Mouse (Mus musculus): ENCODE measurements around the gene Mamstr. TPM values are rescaled to one million over a fixed set of nuclear protein-coding genes. Genes with fewer than 3 reads are reported as not detected.
A peak's percentile ranks its signal among the peaks of the same experiment; 100 is the strongest.
"Not testable (repeated sequence)": the region's sequence is repeated elsewhere in the genome, so short reads cannot be mapped to it uniquely, and the experiment has no call there.

The Mamstr gene
- polyA plus RNA-seq, 1 experiment = 7.1 TPM

DNA sequence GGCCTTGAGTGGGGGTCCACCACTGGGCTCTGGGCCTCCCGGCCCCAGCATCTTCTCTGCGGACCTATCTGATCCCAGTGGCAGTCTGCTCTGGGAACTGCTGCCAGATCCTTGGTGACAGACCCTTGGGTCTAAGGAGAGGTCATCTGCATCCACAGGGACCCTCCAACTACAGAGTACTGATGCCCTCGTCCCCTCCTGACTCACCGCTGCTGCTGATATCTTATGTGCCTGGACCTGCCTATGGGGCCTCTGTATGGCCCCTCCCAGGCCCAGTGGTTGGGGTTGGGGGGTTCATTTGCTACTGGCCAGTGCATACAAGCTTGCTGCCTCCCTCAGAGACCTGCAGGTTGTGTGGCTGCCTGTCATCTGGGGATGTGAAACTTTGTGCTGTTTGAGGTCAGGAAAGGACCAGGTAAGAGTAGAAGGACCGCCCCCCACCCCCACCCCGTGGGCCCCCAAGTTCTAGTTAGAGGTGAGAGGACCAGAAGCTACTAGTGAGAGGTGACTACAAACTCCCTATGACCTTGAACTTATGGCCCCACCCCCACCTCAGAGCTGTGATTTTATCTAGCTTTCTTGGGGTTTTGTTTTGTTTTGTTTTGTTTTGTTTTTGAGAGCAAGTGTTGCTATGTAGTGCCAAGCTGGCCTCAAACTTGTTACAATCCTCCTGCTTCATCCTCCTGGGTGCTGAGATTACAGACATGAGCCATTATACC is 5.3 kb downstream of the Mamstr start:
- 66% methylated on average over 6 of the region's 6 CpGs for WGBS
- Histone ChIP-seq H3K27me3 (ENCODE audit: control insufficient read depth, insufficient read depth, low read length) (no peaks in the 10 kb centered on the region), H3K27ac (ENCODE audit: insufficient read depth, low read length) (peak overlapping the region; percentile 32), H3K4me1 (ENCODE audit: control insufficient read depth, insufficient read depth, low read length) (peaks cover 22% of the 10 kb centered on the region), H3K4me3 (replicated peaks; ENCODE audit: insufficient read depth, low read depth, low read length) (peak overlapping the region; percentile 54)
- DNase-seq = no peak
- TF ChIP-seq CTCF (IDR thresholded peaks at IDR 0.05; ENCODE audit: borderline replicate concordance, insufficient read depth, low read depth, low read length) (no peak), POLR2A (IDR thresholded peaks at IDR 0.05; ENCODE audit: borderline replicate concordance, insufficient read depth, low read length) (no peak)

DNA sequence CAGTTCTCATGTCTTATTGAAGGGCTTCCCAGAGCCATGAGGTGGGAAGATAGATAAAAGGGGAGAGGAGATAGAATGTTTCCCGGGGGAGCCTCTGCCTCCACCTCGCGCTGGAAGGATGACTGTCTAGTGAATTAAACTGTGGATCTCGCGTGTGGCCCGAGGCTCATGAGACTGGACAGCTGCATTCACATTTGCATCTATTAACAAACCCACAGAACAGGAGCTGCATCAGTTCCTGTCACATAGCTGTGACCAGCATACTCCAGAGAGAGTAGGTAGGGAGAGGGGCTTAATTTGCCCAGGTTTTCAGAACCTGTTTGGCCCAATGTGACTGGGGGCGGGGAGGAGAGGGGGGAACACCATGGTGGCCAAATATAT is 5.8 kb downstream of the Mamstr start:
- H3K4me1 ChIP-seq (ENCODE audit: control insufficient read depth, insufficient read depth, low read length) = peaks cover 21% of the 10 kb centered on the region
- no peaks in the 10 kb centered on the region for H3K27me3 ChIP-seq (ENCODE audit: control insufficient read depth, insufficient read depth, low read length)
- 83% methylated on average over 7 of the region's 7 CpGs for WGBS
- no peak for DNase-seq
- TF ChIP-seq CTCF (IDR thresholded peaks at IDR 0.05; ENCODE audit: borderline replicate concordance, insufficient read depth, low read depth, low read length) (no peak), POLR2A (IDR thresholded peaks at IDR 0.05; ENCODE audit: borderline replicate concordance, insufficient read depth, low read length) (no peak)
- H3K27ac ChIP-seq (ENCODE audit: insufficient read depth, low read length) = no peak overlapping the region
- no peak overlapping the region for H3K4me3 ChIP-seq (replicated peaks; ENCODE audit: insufficient read depth, low read depth, low read length)

DNA sequence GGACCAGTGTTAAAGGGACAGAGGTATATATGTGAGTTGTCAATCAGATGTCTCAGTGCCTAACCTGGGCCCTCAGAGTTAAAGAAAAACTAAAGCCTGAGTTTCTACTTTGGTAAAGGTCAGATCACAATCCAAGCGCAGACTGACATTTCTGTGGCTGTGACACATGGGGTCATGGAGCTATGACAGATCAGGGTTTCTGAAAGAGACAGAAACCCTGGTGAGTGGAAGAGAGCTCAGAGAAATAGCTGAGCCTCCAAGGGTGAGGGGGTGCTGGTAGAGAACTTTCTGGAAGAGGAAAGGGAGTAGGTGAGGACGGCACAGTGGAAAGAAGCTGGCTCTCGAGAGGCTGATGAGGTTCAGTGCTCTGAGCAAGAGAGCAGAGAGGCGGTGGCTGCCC is 6.9 kb downstream of the Mamstr start:
- H3K27me3 ChIP-seq (ENCODE audit: control insufficient read depth, insufficient read depth, low read length) = no peaks in the 10 kb centered on the region
- peaks cover 10% of the 10 kb centered on the region for H3K4me1 ChIP-seq (ENCODE audit: control insufficient read depth, insufficient read depth, low read length)
- WGBS = 66% methylated on average over 4 of the region's 4 CpGs
- no peak for TF ChIP-seq POLR2A (IDR thresholded peaks at IDR 0.05; ENCODE audit: borderline replicate concordance, insufficient read depth, low read length)
- no peak for TF ChIP-seq CTCF (IDR thresholded peaks at IDR 0.05; ENCODE audit: borderline replicate concordance, insufficient read depth, low read depth, low read length)
- H3K4me3 ChIP-seq (replicated peaks; ENCODE audit: insufficient read depth, low read depth, low read length) = no peak overlapping the region
- no peak overlapping the region for H3K27ac ChIP-seq (ENCODE audit: insufficient read depth, low read length)
- DNase-seq = no peak

DNA sequence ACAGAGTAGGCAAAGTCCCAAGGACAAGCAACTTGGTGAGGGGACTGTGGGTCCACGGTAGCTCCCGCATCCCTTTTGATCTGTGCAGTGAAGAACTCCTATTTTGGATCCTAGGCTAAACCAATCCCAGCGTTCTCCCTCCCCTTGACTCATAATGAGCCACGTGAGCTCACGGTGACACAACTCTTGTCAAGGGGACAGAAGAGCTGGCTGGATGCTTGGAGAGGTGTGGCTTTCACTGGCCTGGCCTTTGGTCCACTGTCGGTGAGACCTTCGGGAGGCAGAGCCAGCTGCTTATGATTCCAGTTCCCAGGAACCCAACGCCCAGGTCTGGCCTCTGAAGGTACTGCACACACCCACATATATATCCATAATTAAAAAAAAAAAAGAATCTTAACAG is 9.6 kb downstream of the Mamstr start:
- DNase-seq = no peak
- H3K4me3 ChIP-seq (replicated peaks; ENCODE audit: insufficient read depth, low read depth, low read length) = no peak overlapping the region
- WGBS = 69% methylated on average over 8 of the region's 8 CpGs
- TF ChIP-seq CTCF (IDR thresholded peaks at IDR 0.05; ENCODE audit: borderline replicate concordance, insufficient read depth, low read depth, low read length) (no peak), POLR2A (IDR thresholded peaks at IDR 0.05; ENCODE audit: borderline replicate concordance, insufficient read depth, low read length) (no peak)
- H3K27ac ChIP-seq (ENCODE audit: insufficient read depth, low read length) = no peak overlapping the region
- no peaks in the 10 kb centered on the region for H3K27me3 ChIP-seq (ENCODE audit: control insufficient read depth, insufficient read depth, low read length)
- H3K4me1 ChIP-seq (ENCODE audit: control insufficient read depth, insufficient read depth, low read length) = no peaks in the 10 kb centered on the region; the same call in 1 of the 2 replicates

DNA sequence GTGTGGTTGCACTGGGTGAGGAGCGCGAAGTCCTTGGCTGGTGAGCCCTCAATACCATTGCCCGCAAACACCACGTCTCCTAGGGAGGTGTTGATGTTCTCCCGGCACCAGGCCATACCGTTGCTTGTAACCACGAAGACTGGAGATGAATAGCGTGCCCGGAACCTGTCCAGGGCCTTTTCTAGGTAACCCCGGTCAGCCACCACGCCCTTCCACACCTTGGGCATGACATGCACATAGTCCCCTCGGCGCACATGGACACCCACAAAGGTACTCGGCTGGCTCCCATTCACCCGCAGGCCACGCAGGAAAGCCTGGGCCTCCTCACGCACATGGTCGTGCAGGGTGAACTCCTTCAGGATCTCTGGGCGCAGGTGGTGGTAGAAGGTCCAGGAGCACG is 10.7 kb downstream of the Mamstr start:
- H3K27me3 ChIP-seq (ENCODE audit: control insufficient read depth, insufficient read depth, low read length); H3K4me1 ChIP-seq (ENCODE audit: control insufficient read depth, insufficient read depth, low read length); H3K4me3 ChIP-seq (replicated peaks; ENCODE audit: insufficient read depth, low read depth, low read length); H3K27ac ChIP-seq (ENCODE audit: insufficient read depth, low read length); DNase-seq: not testable (repeated sequence)
- WGBS = 93% methylated on average over 20 of the region's 20 CpGs

DNA sequence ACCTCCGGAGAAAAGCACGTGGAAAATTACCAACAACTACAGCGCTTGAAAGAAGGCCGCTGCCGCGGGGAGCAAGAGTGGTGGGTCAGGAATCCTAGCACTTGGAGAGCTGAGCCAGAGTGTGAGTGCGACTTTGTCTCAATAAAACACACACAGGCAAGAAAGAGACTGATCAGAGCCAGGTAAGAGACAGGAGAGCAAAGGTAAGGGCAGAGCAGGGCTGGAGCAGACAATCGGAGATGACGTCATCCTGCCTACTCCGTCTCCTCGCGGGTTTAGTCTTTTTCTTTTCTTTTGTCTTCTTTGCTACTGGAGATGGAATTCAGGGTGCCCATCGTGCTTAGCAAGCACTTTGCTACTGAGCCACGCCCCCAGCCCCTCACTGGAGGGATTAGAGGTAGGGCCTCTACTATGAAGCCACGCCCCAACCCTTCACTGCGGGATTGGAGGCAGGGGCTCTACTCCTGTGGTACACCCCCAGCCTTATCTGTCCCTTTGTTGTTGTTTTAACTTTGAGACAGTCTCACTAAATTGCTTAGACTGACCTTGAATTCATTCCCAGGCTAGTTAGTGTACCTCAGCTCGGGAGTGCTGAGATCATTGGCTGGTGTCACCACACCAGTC is 14.8 kb downstream of the Mamstr start:
- no peak overlapping the region for H3K4me3 ChIP-seq (replicated peaks; ENCODE audit: insufficient read depth, low read depth, low read length)
- no peak overlapping the region for H3K27ac ChIP-seq (ENCODE audit: insufficient read depth, low read length)
- 45% methylated on average over 17 of the region's 17 CpGs for WGBS
- DNase-seq = no peak
- TF ChIP-seq POLR2A (IDR thresholded peaks at IDR 0.05; ENCODE audit: borderline replicate concordance, insufficient read depth, low read length) (no peak), CTCF (IDR thresholded peaks at IDR 0.05; ENCODE audit: borderline replicate concordance, insufficient read depth, low read depth, low read length) (no peak)
- no peaks in the 10 kb centered on the region for H3K4me1 ChIP-seq (ENCODE audit: control insufficient read depth, insufficient read depth, low read length)
- H3K27me3 ChIP-seq (ENCODE audit: control insufficient read depth, insufficient read depth, low read length) = no peaks in the 10 kb centered on the region

DNA sequence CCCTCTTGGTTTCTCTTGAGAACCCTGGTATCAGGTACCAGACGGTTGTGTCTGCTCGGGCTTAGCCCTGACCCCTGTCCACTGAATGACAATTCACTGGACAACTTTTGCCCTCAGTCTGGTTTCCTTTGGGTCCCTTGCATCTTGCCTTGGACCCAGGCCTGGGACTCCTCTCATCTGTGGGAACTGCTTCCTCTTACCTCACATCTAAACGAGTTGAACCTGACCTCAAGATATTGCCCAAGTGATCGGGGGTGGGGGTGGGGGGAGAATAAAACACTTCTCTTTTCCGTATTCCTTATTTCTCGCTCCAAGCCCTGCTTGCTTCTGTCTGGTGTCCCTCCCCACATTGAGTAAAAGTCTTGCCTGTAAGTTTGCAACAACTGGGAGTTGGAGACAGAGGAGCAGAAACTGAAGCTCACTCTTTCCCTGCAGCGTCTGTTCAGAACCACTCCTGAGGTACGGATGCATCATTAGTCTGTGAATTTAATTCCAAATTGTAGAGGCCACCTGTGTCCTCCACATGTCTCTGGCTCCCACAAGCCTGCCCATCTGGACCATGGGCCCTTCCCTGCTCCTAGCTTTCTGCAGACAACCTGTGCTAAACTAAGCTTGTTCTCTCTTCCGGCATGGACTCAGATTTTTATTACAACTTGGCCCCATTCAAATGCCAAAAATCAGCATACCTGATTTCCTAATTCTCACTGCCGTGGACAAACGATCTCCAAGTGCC is 21.1 kb downstream of the Mamstr start:
- Histone ChIP-seq H3K4me3 (replicated peaks; ENCODE audit: insufficient read depth, low read depth, low read length) (no peak overlapping the region), H3K4me1 (ENCODE audit: control insufficient read depth, insufficient read depth, low read length) (peaks cover 11% of the 10 kb centered on the region), H3K27ac (ENCODE audit: insufficient read depth, low read length) (0 out of 2 replicates have a peak overlapping the region, but pooled peaks have one; percentile 23), H3K27me3 (ENCODE audit: control insufficient read depth, insufficient read depth, low read length) (no peaks in the 10 kb centered on the region)
- peak in 1 of 2 experiments; percentile 53 for DNase-seq
- WGBS = 49% methylated on average over 11 of the region's 11 CpGs
- TF ChIP-seq CTCF (IDR thresholded peaks at IDR 0.05; ENCODE audit: borderline replicate concordance, insufficient read depth, low read depth, low read length) (no peak), POLR2A (IDR thresholded peaks at IDR 0.05; ENCODE audit: borderline replicate concordance, insufficient read depth, low read length) (no peak)

DNA sequence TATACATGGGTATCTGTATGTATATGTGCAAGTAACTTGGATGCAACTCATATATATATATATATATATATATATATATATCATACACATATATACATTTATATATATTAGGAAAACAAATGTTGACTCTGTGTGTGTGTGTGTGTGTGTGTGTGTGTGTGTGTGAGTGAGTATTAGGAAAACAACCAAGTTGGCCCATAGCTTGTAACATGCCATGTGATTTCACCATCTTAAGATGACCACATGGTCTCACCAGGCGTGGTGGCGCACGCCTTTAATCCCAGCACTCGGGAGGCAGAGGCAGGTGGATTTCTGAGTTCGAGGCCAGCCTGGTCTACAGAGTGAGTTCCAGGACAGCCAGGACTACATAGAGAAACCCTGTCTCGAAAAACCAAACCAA is 21.9 kb downstream of the Mamstr start:
- H3K27ac ChIP-seq (ENCODE audit: insufficient read depth, low read length); H3K4me3 ChIP-seq (replicated peaks; ENCODE audit: insufficient read depth, low read depth, low read length); DNase-seq; H3K27me3 ChIP-seq (ENCODE audit: control insufficient read depth, insufficient read depth, low read length): not testable (repeated sequence)
- WGBS = 91% methylated on average over 6 of the region's 6 CpGs
- peaks cover 11% of the 10 kb centered on the region for H3K4me1 ChIP-seq (ENCODE audit: control insufficient read depth, insufficient read depth, low read length)
